Mouse (Mus musculus): ENCODE measurements around the gene Rxfp4. TPM values are rescaled to one million over a fixed set of nuclear protein-coding genes. Genes with fewer than 3 reads are reported as not detected.

Gene Rxfp4
- total and polyA plus RNA-seq, 2 experiments from 2014 or later: not detected

DNA sequence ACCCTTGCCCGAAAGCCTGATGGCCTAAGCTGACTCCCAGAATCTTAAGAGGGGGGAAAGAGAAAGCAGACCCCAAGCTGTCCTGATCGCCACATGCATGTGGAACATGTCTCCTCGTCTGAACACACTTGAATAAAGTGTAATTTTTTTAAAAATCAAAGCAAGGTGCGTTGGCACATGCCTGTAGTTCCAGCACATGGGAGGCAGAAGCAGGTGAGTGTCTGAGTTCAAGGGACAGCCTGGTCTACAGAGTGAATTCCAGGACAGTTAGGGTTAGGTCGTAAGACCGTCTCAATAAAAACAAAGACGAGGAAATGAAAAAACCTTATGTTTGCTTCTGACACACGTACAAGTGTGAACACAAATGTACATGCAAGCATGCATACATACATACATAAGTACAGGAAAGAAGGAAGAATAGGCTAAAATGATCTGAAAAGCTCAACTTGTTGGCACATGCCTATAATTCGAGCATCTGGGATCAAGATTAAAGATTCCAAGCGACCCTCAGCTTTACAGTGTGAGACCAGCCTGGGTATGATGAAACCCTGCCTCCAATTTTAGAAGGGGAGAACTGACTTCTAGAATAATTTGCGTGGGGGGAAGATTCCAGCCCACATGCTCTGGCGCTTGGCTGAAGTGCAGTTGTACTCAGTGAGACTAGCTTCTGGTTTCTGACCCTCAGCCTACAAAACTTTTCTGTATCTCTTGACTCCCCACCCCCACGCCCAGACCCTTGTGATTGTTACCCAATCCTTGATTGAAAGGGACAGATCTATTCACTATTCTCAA, 2.0 kb downstream of the Rxfp4 start:
- peaks cover 26% of the 10 kb centered on the region for H3K36me3 ChIP-seq (replicated peaks; ENCODE audit: control insufficient read depth, insufficient read depth, low read length)
- no peaks in the 10 kb centered on the region for H3K9me3 ChIP-seq (replicated peaks; ENCODE audit: control insufficient read depth, low read length)
- ATAC-seq (ENCODE audit: insufficient read depth, low read depth) (no peak), DNase-seq (ENCODE audit: low spot score) (no peak)
- H3K4me1 ChIP-seq (ENCODE audit: control insufficient read depth, insufficient read depth): peaks cover 22% of the 10 kb centered on the region
- H3K27ac ChIP-seq (ENCODE audit: low read depth): no peak overlapping the region
- H3K27me3 ChIP-seq (ENCODE audit: control insufficient read depth, insufficient read depth, low read length): no peaks in the 10 kb centered on the region
- WGBS: 56% methylated on average over 13 of the region's 13 CpGs
- TF ChIP-seq CTCF (IDR thresholded peaks at IDR 0.05; ENCODE audit: low read depth): no peak
- TF ChIP-seq EP300 (IDR thresholded peaks at IDR 0.05; ENCODE audit: low read depth): no peak
- H3K4me2 ChIP-seq (ENCODE audit: low read depth, low read length): no peak overlapping the region
- no peak overlapping the region for H3K9ac ChIP-seq (replicated peaks; ENCODE audit: low read depth, low read length)
- H3K4me3 ChIP-seq (ENCODE audit: low read depth, low read length): no peak overlapping the region

DNA sequence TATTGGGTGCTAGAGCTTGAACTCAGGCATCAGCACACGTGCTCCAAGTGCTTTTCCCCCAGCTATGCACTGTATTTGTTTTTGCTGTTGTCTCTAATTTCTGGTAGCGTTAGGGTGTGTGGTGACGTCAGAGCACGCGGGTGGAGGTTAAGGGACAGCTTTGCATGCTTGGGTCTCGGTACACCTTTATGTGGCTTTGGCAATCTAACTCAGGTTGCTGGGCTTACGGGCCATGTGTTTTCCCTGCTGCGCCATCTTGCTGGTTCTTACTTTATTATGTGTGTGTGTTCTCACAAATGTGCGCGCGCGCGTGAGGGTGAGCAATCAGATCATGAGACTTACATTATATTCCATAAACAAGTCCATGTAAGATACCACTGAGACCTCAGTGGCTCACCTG, 3.0 kb downstream of the Rxfp4 start:
- Histone ChIP-seq H3K4me1 (ENCODE audit: control insufficient read depth, insufficient read depth) (peaks cover 17% of the 10 kb centered on the region), H3K9ac (replicated peaks; ENCODE audit: low read depth, low read length) (no peak overlapping the region), H3K27ac (ENCODE audit: low read depth) (no peak overlapping the region), H3K4me2 (ENCODE audit: low read depth, low read length) (no peak overlapping the region), H3K4me3 (ENCODE audit: low read depth, low read length) (no peak overlapping the region), H3K27me3 (ENCODE audit: control insufficient read depth, insufficient read depth, low read length) (no peaks in the 10 kb centered on the region), H3K9me3 (replicated peaks; ENCODE audit: control insufficient read depth, low read length) (no peaks in the 10 kb centered on the region), H3K36me3 (replicated peaks; ENCODE audit: control insufficient read depth, insufficient read depth, low read length) (peaks cover 33% of the 10 kb centered on the region)
- no peak for ATAC-seq (ENCODE audit: insufficient read depth, low read depth)
- DNase-seq (ENCODE audit: low spot score): no peak
- WGBS: 95% methylated on average over 13 of the region's 13 CpGs
- TF ChIP-seq EP300 (IDR thresholded peaks at IDR 0.05; ENCODE audit: low read depth) (no peak), CTCF (IDR thresholded peaks at IDR 0.05; ENCODE audit: low read depth) (no peak)

DNA sequence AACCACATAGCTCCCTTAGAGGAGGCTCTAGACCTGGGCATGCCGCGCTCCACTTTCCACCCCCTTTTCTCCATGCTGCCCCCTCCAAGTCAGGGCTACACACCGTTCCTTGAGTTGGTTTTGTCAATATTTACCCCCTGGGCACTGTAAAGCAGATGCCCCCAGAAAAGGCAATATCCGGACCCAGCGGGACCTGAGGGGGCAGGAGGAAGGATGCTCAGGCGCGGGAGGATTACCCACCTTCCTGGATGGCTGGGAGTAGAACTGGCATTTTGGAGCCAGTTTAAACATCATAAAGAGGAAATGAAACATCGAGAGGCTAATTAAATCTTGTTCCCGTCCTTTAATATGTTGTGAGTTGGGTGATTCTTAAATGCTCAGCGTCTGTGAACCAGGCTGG, 3.8 kb downstream of the Rxfp4 start:
- no peak for DNase-seq (ENCODE audit: low spot score)
- no peak overlapping the region for H3K4me3 ChIP-seq (ENCODE audit: low read depth, low read length)
- H3K9ac ChIP-seq (replicated peaks; ENCODE audit: low read depth, low read length): no peak overlapping the region
- no peak overlapping the region for H3K27ac ChIP-seq (ENCODE audit: low read depth)
- H3K9me3 ChIP-seq (replicated peaks; ENCODE audit: control insufficient read depth, low read length): no peaks in the 10 kb centered on the region
- TF ChIP-seq EP300 (IDR thresholded peaks at IDR 0.05; ENCODE audit: low read depth): no peak
- TF ChIP-seq CTCF (IDR thresholded peaks at IDR 0.05; ENCODE audit: low read depth): no peak
- peaks cover 9% of the 10 kb centered on the region for H3K4me1 ChIP-seq (ENCODE audit: control insufficient read depth, insufficient read depth)
- no peaks in the 10 kb centered on the region for H3K27me3 ChIP-seq (ENCODE audit: control insufficient read depth, insufficient read depth, low read length)
- WGBS: 72% methylated on average over 10 of the region's 10 CpGs
- peaks cover 41% of the 10 kb centered on the region for H3K36me3 ChIP-seq (replicated peaks; ENCODE audit: control insufficient read depth, insufficient read depth, low read length)
- H3K4me2 ChIP-seq (ENCODE audit: low read depth, low read length): no peak overlapping the region
- ATAC-seq (ENCODE audit: insufficient read depth, low read depth): no peak

DNA sequence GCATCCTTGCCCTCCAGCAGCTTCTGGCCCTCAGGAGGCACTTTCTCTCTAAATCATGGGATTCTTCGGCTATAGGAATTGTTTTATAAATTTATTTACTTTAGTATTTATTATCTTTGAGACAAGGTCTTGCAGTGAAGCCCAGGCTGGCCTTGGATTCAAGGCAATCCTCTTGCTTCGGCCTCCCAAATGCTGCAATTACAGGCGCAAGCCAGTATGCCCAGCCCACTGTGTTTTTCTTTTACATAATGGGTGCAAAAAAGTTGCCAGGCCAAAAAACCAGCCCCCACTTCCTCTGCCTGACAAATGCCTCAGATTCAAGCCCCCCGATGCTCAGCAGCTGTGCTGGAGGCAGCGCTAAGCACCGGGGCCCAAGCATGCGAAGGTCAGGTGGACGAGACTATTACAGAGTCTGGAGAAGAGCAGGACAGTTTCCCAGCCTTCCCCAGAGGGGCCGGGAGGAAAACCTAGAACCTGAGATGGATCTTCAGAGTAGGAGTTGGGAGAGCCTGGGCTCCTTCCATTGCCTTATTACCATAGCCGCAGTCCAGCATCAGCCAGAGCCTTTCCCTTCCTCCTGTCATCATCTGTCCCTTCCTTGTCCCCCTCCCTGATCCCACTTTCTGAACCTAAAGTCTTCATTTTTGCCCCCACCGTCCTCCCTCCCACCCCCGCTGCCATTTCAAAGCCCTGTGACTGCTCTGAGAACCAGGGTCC, 4.3 kb downstream of the Rxfp4 start:
- Histone ChIP-seq H3K27ac (ENCODE audit: low read depth) (no peak overlapping the region), H3K9ac (replicated peaks; ENCODE audit: low read depth, low read length) (no peak overlapping the region), H3K9me3 (replicated peaks; ENCODE audit: control insufficient read depth, low read length) (no peaks in the 10 kb centered on the region), H3K4me3 (ENCODE audit: low read depth, low read length) (no peak overlapping the region), H3K27me3 (ENCODE audit: control insufficient read depth, insufficient read depth, low read length) (no peaks in the 10 kb centered on the region), H3K36me3 (replicated peaks; ENCODE audit: control insufficient read depth, insufficient read depth, low read length) (peaks cover 47% of the 10 kb centered on the region), H3K4me1 (ENCODE audit: control insufficient read depth, insufficient read depth) (0 out of 2 replicates have a peak, but pooled peaks cover 3% of the 10 kb centered on the region), H3K4me2 (ENCODE audit: low read depth, low read length) (no peak overlapping the region)
- DNase-seq (ENCODE audit: low spot score) (no peak), ATAC-seq (ENCODE audit: insufficient read depth, low read depth) (no peak)
- 83% methylated on average over 12 of the region's 12 CpGs for WGBS
- TF ChIP-seq EP300 (IDR thresholded peaks at IDR 0.05; ENCODE audit: low read depth): no peak
- TF ChIP-seq CTCF (IDR thresholded peaks at IDR 0.05; ENCODE audit: low read depth): no peak

DNA sequence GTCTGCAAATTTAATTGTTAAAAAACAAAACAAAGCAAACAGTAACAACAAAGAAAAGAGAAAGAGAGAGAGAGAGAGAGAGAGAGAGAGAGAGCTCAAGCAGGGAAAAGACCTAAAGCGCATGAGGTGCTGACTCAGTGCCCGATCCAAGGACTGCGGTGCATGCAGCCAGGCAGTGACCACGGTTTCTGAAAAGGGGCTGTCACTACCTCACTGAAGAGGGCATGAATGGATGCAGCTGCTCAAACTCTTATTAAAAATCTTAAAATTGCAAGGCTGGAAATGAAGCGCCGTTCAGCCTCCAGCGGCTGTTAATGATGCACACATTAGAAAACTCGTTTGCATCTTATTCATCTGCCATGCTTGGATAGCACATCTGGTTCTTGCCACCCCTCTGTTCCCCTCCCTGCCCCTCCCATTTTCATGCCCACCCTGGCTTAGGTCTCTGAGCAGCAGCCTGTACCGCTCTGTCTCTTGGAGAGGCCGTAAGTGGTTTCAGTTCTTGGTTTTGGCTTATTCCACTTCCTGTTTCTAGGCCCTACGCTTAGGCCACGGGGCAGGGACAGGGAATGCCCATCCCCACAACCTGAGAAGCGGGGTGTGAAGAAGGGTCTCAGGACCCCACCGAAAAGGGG, 5.0 kb downstream of the Rxfp4 start:
- TF ChIP-seq CTCF (IDR thresholded peaks at IDR 0.05; ENCODE audit: low read depth) (no peak), EP300 (IDR thresholded peaks at IDR 0.05; ENCODE audit: low read depth) (no peak)
- Histone ChIP-seq H3K9me3 (replicated peaks; ENCODE audit: control insufficient read depth, low read length) (no peaks in the 10 kb centered on the region), H3K9ac (replicated peaks; ENCODE audit: low read depth, low read length) (no peak overlapping the region), H3K4me3 (ENCODE audit: low read depth, low read length) (no peak overlapping the region), H3K27ac (ENCODE audit: low read depth) (no peak overlapping the region), H3K27me3 (ENCODE audit: control insufficient read depth, insufficient read depth, low read length) (no peaks in the 10 kb centered on the region), H3K36me3 (replicated peaks; ENCODE audit: control insufficient read depth, insufficient read depth, low read length) (peaks cover 54% of the 10 kb centered on the region), H3K4me1 (ENCODE audit: control insufficient read depth, insufficient read depth) (no peaks in the 10 kb centered on the region), H3K4me2 (ENCODE audit: low read depth, low read length) (no peak overlapping the region)
- DNase-seq (ENCODE audit: low spot score) (no peak), ATAC-seq (ENCODE audit: insufficient read depth, low read depth) (no peak)
- 88% methylated on average over 14 of the region's 14 CpGs for WGBS
